Mouse (Mus musculus) adrenal gland, postnatal 25 days (tissue): ENCODE measurements around the gene Txndc8. TPM values are rescaled to one million over a fixed set of nuclear protein-coding genes. Genes with fewer than 3 reads are reported as not detected.

ENCODE experiments used
- DNase-seq: peaks from one replicate; pipeline ENCODE4 v3.0.0; 2021; ENCODE audit warnings: mixed read lengths
- total RNA-seq: library from RNA; stranded (reverse); gene quantifications from 2 replicates; pipeline ENCODE4 v1.2.3, GENCODE M21; 2021

Txndc8 gene
- total RNA-seq, 1 experiment from 2014 or later, result not detected

DNA sequence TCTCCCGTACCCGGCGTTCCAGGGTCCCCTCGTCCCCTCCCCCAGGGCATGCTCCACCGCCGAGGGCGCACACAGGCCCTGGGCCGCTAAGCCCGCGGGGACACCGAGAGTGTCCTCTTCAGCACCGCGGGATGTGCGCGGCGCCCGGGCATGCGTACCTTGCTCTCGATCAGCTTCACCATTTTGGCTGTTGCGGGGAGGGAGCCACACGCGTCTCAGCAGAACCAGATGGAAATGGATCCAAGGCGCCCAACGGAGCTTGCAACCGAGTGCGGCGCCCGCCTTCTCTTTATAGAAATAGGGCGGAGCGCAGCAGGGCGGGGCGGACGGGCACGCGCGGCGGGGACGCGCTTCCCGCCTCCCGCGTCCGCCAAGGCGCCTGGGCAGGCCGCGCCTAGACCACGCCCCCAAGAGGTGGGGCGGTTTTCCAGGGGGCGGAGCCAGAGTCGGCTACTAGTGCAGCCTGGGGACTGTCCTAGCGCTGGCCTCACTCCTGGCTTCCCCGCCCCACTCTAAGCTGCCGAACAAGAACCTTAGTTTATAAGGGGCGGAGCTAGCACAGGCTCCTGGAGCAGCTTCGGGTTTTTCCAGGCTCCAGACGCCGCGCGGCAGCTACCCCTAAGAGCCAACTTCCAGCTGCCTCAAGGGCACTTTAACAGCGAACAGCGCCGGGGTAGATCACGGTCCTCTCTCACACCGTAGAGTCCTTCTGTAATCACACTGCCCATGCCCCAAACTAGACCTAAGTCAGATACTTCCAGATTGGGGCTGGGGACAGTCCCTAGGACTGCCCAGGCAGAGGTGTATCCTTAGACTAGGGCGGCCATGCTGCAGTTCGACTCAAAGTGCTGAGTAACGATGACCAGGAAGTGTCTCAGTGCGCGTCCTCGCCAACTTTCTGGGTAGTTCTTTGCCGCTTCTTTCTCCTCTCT, 52.6 kb downstream of the Txndc8 start, which contains the start of gene Txn1:
Txn1 (minus strand) TSS at position 383 of the 932 bp plus-strand sequence.
- peak; percentile 98 for DNase-seq

DNA sequence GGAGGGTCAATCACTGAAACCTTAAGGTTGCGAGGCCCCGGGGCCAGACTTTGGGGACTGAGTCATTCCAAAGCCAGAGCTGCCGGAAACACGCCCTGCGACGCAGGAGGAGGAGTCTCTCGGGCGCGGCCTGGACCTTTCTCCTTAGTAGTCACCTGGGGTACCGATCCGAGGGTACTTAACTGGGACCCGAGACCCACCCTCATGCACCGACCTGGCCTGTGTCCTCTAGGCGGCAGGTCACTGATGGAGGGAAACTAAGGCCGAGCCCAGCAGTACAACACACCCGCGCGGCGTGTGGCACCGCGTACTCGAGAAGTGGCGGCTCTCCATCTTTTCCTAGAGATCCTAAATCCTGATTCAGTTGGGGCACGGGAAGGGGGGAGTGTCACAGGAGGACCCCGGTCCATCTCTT, 53.4 kb downstream of the Txndc8 start:
- DNase-seq, result peak; percentile 81

DNA sequence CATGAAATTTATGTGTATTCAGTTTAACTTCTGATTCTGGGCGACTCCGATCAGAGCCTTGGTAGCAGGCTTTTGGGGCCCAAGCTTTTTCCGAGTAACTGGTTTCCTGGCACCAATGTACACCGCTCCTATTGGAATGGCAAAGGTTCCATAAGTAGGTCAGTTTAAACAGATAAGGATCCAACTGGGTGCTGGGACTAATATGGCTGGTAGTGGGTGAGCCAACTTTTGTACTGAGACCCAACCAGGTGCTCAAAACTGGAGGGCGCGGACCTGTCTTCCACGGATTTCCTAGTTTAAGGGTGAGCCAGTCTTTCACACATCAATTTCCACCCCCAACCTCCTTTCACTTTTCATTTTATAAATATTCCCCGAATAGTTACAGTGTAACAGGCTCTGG, 53.9 kb downstream of the Txndc8 start:
- no peak for DNase-seq

DNA sequence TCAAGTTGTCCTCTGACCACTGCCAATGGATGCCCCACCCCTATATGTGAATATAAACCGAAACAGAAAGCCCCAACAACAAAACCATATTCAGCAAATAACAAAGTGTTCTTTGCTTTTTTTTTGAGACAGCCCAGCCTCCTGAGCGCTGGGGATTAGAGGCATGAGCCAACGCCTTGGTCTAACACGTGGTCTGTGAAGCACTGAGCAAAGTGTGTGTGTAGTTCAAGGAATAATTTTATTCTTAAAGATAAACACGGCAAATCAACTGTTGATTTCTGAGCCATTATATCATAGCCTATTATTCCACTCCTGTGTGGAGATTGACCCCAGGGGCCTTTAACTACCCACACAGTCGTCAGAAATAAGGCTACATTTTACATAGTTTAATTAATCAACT, 54.3 kb downstream of the Txndc8 start:
- DNase-seq, result no peak

DNA sequence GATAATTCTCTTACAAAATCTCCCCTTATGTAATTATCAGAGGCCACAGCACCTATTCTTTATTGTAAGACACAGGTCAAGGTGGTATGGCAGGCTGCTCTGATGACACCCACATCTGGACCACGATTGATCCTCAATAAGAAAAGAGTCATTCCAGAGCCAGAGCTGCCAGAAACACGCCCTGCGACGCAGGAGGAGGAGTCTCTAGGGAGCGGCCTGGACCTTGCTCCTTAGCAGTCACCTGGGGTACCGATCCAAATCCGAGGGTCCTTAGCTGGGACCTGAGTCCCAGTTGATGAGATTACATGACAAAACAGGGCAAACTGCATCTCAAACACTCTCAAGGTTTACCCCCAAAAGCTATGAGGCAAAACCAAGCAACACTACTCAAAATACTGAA, 55.1 kb downstream of the Txndc8 start:
- no peak for DNase-seq

DNA sequence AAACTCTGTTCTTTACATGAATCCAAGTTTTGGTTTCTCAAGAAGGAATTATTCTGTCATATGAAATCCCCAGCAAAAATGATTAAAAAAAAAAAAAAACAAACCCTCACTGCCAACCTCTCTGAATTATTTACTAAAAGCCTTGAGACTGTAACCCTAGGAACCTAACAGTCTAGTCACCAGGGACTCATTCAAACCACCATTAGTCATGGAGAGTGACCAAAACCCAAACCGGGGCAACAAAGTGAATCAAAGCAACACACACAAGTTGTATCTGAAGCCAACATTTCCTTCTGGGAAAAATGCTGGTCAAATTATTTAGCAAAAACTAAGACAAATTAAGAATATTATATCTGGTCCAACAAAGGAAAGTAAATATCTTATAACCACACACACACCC, 56.0 kb downstream of the Txndc8 start:
- no peak for DNase-seq

DNA sequence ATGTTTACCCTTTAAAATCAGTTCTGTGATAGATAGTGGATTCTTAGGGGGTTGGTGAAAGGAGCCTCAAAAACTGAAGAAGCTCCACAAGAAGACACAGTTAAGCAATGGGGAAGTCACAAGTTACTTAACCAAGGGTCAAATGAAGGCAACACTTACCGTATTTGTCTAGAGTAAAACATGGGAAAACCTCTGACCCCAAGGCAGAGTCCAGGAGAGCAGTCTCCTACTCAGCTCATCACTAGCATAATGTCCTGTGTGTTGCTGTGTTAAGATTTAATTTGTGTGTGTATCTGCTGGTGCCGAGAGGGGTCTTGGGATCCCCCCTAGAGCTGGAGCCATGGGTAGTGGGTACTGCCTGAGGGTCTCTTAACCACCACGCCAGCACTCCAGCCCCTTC, 56.5 kb downstream of the Txndc8 start:
- no peak for DNase-seq

DNA sequence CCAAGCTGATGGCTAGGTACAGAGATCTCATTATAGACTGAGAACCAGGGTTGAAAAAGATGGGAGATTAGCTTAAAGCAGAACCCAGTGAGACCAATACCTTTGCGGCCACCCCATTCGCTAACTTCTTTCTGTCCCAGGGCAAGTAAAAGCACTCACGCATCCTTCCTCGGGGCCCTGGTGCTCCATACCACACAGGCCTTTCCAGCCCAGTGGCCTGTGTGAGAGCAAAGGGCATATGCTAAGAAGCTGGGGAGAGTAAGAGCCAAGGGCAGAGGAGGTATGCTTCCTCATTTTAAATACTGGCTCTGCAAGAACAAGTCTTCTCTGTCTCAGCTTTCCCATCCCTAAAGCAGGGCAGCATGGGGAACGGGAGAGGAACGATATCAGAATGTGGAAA, 59.1 kb downstream of the Txndc8 start:
- no peak for DNase-seq

DNA sequence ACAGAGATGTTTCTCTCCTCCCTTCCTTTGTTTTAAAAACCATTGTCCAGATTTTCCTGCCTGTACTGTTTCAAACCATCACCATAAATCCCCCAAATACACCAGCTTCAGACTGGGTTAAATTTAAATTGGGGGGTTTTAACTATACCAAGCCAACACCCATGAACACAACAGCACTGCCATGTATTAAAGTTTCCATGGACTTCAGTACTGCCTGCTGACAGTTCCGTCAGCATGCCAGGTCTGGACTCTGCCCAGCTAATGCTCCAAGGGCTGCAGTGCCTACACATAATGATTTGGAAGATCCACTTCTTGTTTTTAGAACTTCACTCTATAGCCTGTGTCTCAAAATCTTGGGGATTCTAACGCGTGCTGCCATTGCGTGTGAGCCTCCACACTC, 61.4 kb downstream of the Txndc8 start:
- no peak for DNase-seq

DNA sequence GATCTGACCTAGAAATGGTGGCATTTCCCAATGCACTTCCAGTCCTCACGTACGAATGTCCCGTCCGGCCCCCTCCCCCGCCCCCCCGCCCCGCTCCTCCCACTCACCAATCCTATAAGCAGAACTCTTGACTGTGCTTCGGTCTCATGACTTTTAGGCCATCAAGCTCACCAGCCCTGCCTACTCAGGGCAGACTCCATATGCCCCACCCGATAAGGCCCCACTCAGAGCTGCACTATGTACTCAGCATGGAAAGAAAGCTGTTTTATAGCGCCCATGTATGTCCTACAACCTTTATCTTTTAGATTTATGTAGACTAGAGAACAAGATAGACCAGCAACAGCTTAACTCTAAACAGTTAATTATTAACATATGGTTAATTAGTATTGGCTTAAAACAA, 61.9 kb downstream of the Txndc8 start:
- DNase-seq, result no peak

DNA sequence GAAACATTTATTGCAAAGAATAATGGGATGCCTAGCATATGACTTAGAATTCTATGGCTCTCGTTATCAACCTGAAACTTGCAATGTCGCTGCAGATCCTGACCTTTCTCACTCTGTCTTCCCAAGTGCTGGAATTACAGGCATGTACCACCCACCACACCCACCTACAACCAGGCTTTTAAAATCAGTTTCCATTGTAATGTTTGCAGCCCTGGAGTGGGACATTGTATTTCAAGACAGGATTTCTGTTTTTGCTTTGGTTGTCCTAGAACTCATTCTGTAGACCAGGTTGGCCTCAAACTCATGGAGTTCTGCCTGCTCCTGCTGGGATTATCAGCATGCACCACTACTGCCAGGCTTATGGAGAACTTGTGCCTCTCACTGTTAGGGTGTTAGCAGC, 66.0 kb downstream of the Txndc8 start:
- DNase-seq, result no peak

DNA sequence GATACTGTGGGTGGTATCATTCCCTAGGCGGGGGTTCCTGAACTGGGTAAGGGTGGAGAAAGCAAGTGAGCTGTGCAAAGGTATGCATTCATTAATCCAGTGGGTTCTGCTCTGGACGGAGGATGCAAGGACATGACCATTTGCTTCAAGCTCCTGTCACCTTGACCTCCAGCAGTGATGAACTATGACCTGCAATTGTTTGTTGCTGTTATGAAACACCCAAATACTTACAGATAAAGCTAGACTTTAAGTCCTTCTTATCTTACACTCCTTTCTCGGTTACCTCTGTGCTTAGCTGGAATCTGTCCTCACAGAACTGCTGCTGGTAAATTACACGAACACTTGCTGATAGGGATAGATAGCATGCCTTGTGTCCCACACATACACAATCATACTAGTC, 68.3 kb downstream of the Txndc8 start:
- DNase-seq, result no peak

DNA sequence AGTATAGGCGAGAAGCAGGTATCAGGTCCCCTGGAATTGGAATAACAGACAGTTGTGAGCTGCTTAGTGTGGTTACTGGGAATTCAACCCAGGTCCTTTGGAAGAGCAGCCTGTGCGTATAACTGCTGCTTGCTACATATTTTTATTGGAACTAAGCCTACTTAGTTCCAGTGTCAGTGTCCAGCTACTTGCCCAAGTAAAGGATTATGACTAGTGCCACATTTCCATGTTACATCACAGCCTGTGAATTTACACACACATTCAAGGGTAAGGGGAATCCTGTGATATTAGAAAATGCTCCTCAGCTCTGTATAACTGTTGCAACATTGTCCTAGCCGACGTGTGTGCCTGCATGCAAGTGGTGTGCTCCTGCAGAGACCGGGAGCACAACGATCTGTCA, 71.6 kb downstream of the Txndc8 start:
- no peak for DNase-seq

DNA sequence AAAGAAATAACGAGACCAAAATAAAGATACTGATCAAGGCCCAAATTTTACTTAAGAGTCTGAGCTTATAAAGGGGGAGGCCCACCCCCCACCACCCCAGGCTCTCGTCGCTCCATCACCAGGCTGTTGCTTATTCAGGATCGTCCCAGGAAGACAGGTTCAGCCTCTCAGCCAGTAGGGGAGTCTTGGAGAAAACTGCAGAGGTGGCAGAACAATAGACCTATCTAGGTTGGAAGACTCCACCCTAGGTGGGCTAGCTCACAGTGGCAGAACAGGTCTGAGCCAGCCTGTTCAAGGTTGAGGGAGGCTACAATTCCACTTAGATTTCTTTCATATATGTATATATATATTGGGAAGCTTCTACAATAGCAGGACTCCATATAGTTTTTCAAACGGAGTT, 74.7 kb downstream of the Txndc8 start:
- DNase-seq, result no peak

Other genes starting within 250 kb of the Txndc8 start
- 9.2 and 10.0 TPM in 2 replicates for gene D630039A03Rik, start 92.8 kb downstream of the Txndc8 start, total RNA-seq
- gene Txn1, start 52.7 kb downstream of the Txndc8 start, total RNA-seq, result 279 and 314 TPM in 2 replicates
- 9.4 and 9.8 TPM in 2 replicates for gene Svep1, start 197.7 kb upstream of the Txndc8 start, total RNA-seq